ENCODE assay signal across 28 mouse cellular contexts in genomic region chr15:99003600-99003999, GRCm38 (mm10). TPM values are rescaled to one million over a fixed set of nuclear protein-coding genes. Genes with fewer than 3 reads are reported as not detected.
DNase-seq lines count a peak whose midpoint lies in the region; ATAC-seq and TF ChIP-seq lines count a peak whose summit lies in the region.
"Had no signal": no experiment of that assay in that cellular context is flagged by ENCODE, and none has a peak within 500 bp of the region (broad histone marks: within the 10 kb centered on the region; RNA-seq: fewer than 3 reads in every experiment).

No protein-coding gene starts in this region.

- no peak overlapping the region for H3K9ac ChIP-seq in liver, postnatal 0 days (replicated peaks)
- no peak overlapping the region for H3K9ac ChIP-seq in liver, embryonic 12.5 days
- H3K9ac ChIP-seq: forebrain, embryonic 13.5 days; heart, embryonic 15.5 days; limb, embryonic 13.5 days; liver, embryonic 14.5 days; neural tube, embryonic 15.5 days had no signal

- intact Hi-C loops in gastrocnemius, adult 2 months (cut with DNase I): no loop called here

- TF ChIP-seq EP300 in liver, postnatal 0 days (IDR thresholded peaks at IDR 0.05; ENCODE audit: low read depth): no peak

- no peaks in the 10 kb centered on the region for H3K36me3 ChIP-seq in liver, postnatal 0 days (replicated peaks; ENCODE audit: insufficient read depth, low read length)
- no peaks in the 10 kb centered on the region for H3K36me3 ChIP-seq in liver, embryonic 12.5 days
- H3K36me3 ChIP-seq: heart, embryonic 15.5 days; limb, embryonic 13.5 days; neural tube, embryonic 15.5 days had no signal

- H3K4me1 ChIP-seq in liver, postnatal 0 days (ENCODE audit: insufficient read depth): peaks cover 3% of the 10 kb centered on the region; the same call in 1 of the 2 replicates
- H3K4me1 ChIP-seq in liver, embryonic 12.5 days: peaks cover 30% of the 10 kb centered on the region

- peak; percentile 30; the same call in 1 of the 2 replicates for TF ChIP-seq CTCF in gastrocnemius, adult 2 months (IDR thresholded peaks at IDR 0.05)
- TF ChIP-seq CTCF in liver, postnatal 0 days (IDR thresholded peaks at IDR 0.05; ENCODE audit: low read depth): peak; percentile 22

- H3K27me3 ChIP-seq in liver, postnatal 0 days (ENCODE audit: insufficient read depth, low read length): no peaks in the 10 kb centered on the region
- H3K27me3 ChIP-seq in liver, embryonic 12.5 days (replicated peaks): peaks cover 6% of the 10 kb centered on the region; the same call in 1 of the 2 replicates
- H3K27me3 ChIP-seq: heart, embryonic 15.5 days; limb, embryonic 13.5 days; neural tube, embryonic 15.5 days had no signal

- no peak overlapping the region for H3K4me3 ChIP-seq in gastrocnemius, adult 2 months
- H3K4me3 ChIP-seq in liver, postnatal 0 days (ENCODE audit: low read depth, low read length): no peak overlapping the region
- H3K4me3 ChIP-seq in liver, embryonic 12.5 days: no peak overlapping the region
- H3K4me3 ChIP-seq: forebrain, embryonic 13.5 days; heart, embryonic 15.5 days; limb, embryonic 13.5 days; myocyte; neural tube, embryonic 15.5 days had no signal

- H3K4me2 ChIP-seq in liver, postnatal 0 days (ENCODE audit: low read depth, low read length): no peak overlapping the region
- H3K4me2 ChIP-seq in liver, embryonic 12.5 days: no peak overlapping the region
- H3K4me2 ChIP-seq: forebrain, embryonic 13.5 days; heart, embryonic 15.5 days; limb, embryonic 13.5 days; neural tube, embryonic 15.5 days had no signal

- WGBS in liver, postnatal 0 days (ENCODE audit: insufficient replicate concordance): 84% methylated on average over 5 of the region's 5 CpGs
- 67% methylated on average over 5 of the region's 5 CpGs for WGBS in liver, embryonic 12.5 days (ENCODE audit: insufficient replicate concordance)

- no peak overlapping the region for H3K27ac ChIP-seq in gastrocnemius, adult 2 months
- no peak overlapping the region for H3K27ac ChIP-seq in liver, postnatal 0 days (ENCODE audit: low read depth)
- no peak overlapping the region for H3K27ac ChIP-seq in liver, embryonic 12.5 days
- H3K27ac ChIP-seq: forebrain, embryonic 13.5 days; heart, embryonic 15.5 days; limb, embryonic 13.5 days; liver, embryonic 14.5 days; neural tube, embryonic 15.5 days had no signal

- DNase-seq in gastrocnemius, adult 2 months: no peak
- no peak for DNase-seq in gastrocnemius, postnatal 10 days
- no peak for DNase-seq in liver, postnatal 0 days
- peak; percentile 51 for DNase-seq in R1 (ENCODE audit: low read depth, low spot score)
- no peak for DNase-seq in right cerebral cortex, postnatal 14 days
- DNase-seq in ovary, postnatal 14 days (ENCODE audit: low spot score): no peak
- DNase-seq: cerebellum, adult 9-11 months; gastrocnemius, postnatal 14 days; heart, adult 18-20 months; heart, postnatal 4 days; kidney, adult 2 months; kidney, postnatal 36 days; midbrain, embryonic 14.5 days; right cerebral cortex, postnatal 4 days; thymus, postnatal 14 days had no signal

- no peak for ATAC-seq in liver, postnatal 0 days
- ATAC-seq in liver, embryonic 12.5 days: no peak
- ATAC-seq: forebrain, embryonic 13.5 days; hindbrain, embryonic 16.5 days had no signal

- peaks cover 3% of the 10 kb centered on the region; the same call in 1 of the 2 replicates for H3K9me3 ChIP-seq in liver, postnatal 0 days (ENCODE audit: low read length)
- no peaks in the 10 kb centered on the region for H3K9me3 ChIP-seq in liver, embryonic 12.5 days (replicated peaks)
- H3K9me3 ChIP-seq: forebrain, embryonic 13.5 days; heart, embryonic 15.5 days; neural tube, embryonic 15.5 days had no signal

RNA-seq across cellular contexts. Expression of gene Tuba1c, which starts 26.1 kb away (rescaled TPM):
- total RNA-seq in gastrocnemius, adult 2 months (2021): 1 to 10 TPM; 7.1 to 7.7 TPM
- total RNA-seq in gastrocnemius, postnatal 10 days (2021): 10 to 100 TPM; 31.9 to 39.8 TPM
- 149 and 152 TPM in 2 replicates for polyA plus RNA-seq in liver, postnatal 0 days (2015; fragmentation: Nextera tagmentation; extraction: Ambion mirVana)
- polyA plus RNA-seq in liver, embryonic 12.5 days (2016; fragmentation: Nextera tagmentation; extraction: Ambion mirVana): 242 and 244 TPM in 2 replicates

RNA-seq across cellular contexts. Expression of gene Tuba1a, which starts 50.1 kb away (rescaled TPM):
- total RNA-seq in gastrocnemius, adult 2 months (2021): 10 to 100 TPM; 17.1 to 43.2 TPM
- total RNA-seq in gastrocnemius, postnatal 10 days (2021): 100 to 1,000 TPM; 171 to 195 TPM
- polyA plus RNA-seq in liver, postnatal 0 days (2015; fragmentation: Nextera tagmentation; extraction: Ambion mirVana): 28.1 and 28.7 TPM in 2 replicates
- 180 and 181 TPM in 2 replicates for polyA plus RNA-seq in liver, embryonic 12.5 days (2016; fragmentation: Nextera tagmentation; extraction: Ambion mirVana)

RNA-seq across cellular contexts. Expression of gene Gm49450, which starts 50.2 kb away (rescaled TPM):
- total RNA-seq in gastrocnemius, adult 2 months (2021): not detected
- not detected for total RNA-seq in gastrocnemius, postnatal 10 days (2021)
- not detected in 2 replicates for polyA plus RNA-seq in liver, postnatal 0 days (2015; fragmentation: Nextera tagmentation; extraction: Ambion mirVana)
- not detected in 2 replicates for polyA plus RNA-seq in liver, embryonic 12.5 days (2016; fragmentation: Nextera tagmentation; extraction: Ambion mirVana)
- total RNA-seq: ES-E14; gastrocnemius, postnatal 14 days; heart, adult 18-20 months; heart, postnatal 4 days; layer of hippocampus, postnatal 10 days; left cerebral cortex, postnatal 10 days had no signal
- polyA plus RNA-seq: embryonic facial prominence, embryonic 11.5 days; forebrain, embryonic 13.5 days; heart, embryonic 15.5 days; hindbrain, embryonic 16.5 days; kidney, adult 2 months; limb, embryonic 13.5 days; lung, embryonic 16.5 days; midbrain, embryonic 14.5 days; neural tube, embryonic 15.5 days had no signal

RNA-seq across cellular contexts. Expression of gene Prph, which starts 51.4 kb away (rescaled TPM):
- 1 to 10 TPM in 1 of 2 experiments, under 1 TPM in 1; 0.31 to 1.2 TPM for total RNA-seq in gastrocnemius, adult 2 months (2021)
- total RNA-seq in gastrocnemius, postnatal 10 days (2021): 1 to 10 TPM; 1.7 to 2.0 TPM
- polyA plus RNA-seq in liver, postnatal 0 days (2015; fragmentation: Nextera tagmentation; extraction: Ambion mirVana): 0.53 and 0.85 TPM in 2 replicates
- polyA plus RNA-seq in liver, embryonic 12.5 days (2016; fragmentation: Nextera tagmentation; extraction: Ambion mirVana): 0.35 and 0.89 TPM in 2 replicates
